Mouse (Mus musculus) left cerebral cortex, adult 11 months (tissue): ENCODE data around the gene Edc3.

ENCODE experiments used
- DNase-seq: peaks from one replicate; pipeline ENCODE4 v3.0.0; 2022; ENCODE audit warnings: low spot score

Edc3 gene

GRCm38 (mm10) chr9:57708068-57708719 lies at the start of gene Edc3:
Gene Edc3 (plus strand): TSS chr9:57708540.
- DNase-seq: peak; percentile 56

- no peak for DNase-seq
Measured at GRCm38 (mm10) chr9:57658970-57659369, 49.4 kb upstream of the Edc3 start.

GRCm38 (mm10) chr9:57659774-57660173 lies 48.6 kb upstream of the Edc3 start:
- no peak for DNase-seq

GRCm38 (mm10) chr9:57660501-57660900 lies 47.8 kb upstream of the Edc3 start:
- no peak for DNase-seq

- DNase-seq: no peak
Measured at GRCm38 (mm10) chr9:57661552-57661951, 46.8 kb upstream of the Edc3 start.

GRCm38 (mm10) chr9:57664616-57665015 lies 43.7 kb upstream of the Edc3 start:
- no peak for DNase-seq

GRCm38 (mm10) chr9:57666536-57666935 lies 41.8 kb upstream of the Edc3 start:
- DNase-seq: no peak

GRCm38 (mm10) chr9:57667136-57667535 lies 41.2 kb upstream of the Edc3 start:
- no peak for DNase-seq

GRCm38 (mm10) chr9:57667817-57668216 lies 40.5 kb upstream of the Edc3 start:
- DNase-seq: no peak

GRCm38 (mm10) chr9:57668277-57668676 lies 40.1 kb upstream of the Edc3 start:
- DNase-seq: no peak

GRCm38 (mm10) chr9:57669566-57669965 lies 38.8 kb upstream of the Edc3 start:
- DNase-seq: no peak

- no peak for DNase-seq
Measured at GRCm38 (mm10) chr9:57671037-57671436, 37.3 kb upstream of the Edc3 start.

- no peak for DNase-seq
Measured at GRCm38 (mm10) chr9:57671500-57671899, 36.8 kb upstream of the Edc3 start.

GRCm38 (mm10) chr9:57681411-57681810 lies 26.9 kb upstream of the Edc3 start:
- no peak for DNase-seq

GRCm38 (mm10) chr9:57683520-57683919 lies 24.8 kb upstream of the Edc3 start, which contains the start of gene Cyp1a2:
Gene Cyp1a2 (minus strand): TSS chr9:57683703.
- DNase-seq: no peak

- no peak for DNase-seq
Measured at GRCm38 (mm10) chr9:57686011-57686410, 22.3 kb upstream of the Edc3 start.

GRCm38 (mm10) chr9:57687751-57688150 lies 20.6 kb upstream of the Edc3 start, which contains the start of gene Cyp1a1:
Gene Cyp1a1 (plus strand): TSS chr9:57687928.
- DNase-seq: no peak

GRCm38 (mm10) chr9:57688158-57688557 lies 20.2 kb upstream of the Edc3 start:
- no peak for DNase-seq

- no peak for DNase-seq
Measured at GRCm38 (mm10) chr9:57688606-57689005, 19.7 kb upstream of the Edc3 start.

- no peak for DNase-seq
Measured at GRCm38 (mm10) chr9:57694108-57694507, 14.2 kb upstream of the Edc3 start.

- DNase-seq: peak; percentile 35
Measured at GRCm38 (mm10) chr9:57696380-57697285, 11.7 kb upstream of the Edc3 start.

- no peak for DNase-seq
Measured at GRCm38 (mm10) chr9:57697380-57697779, 11.0 kb upstream of the Edc3 start.

GRCm38 (mm10) chr9:57698466-57699150 lies 9.7 kb upstream of the Edc3 start:
- DNase-seq: peak; percentile 29
